Mouse (Mus musculus): Measurements from ENCODE around the gene Ptgis. TPM values are rescaled to one million over a fixed set of nuclear protein-coding genes. Genes with fewer than 3 reads are reported as not detected.

Gene Ptgis
- polyA plus RNA-seq, 1 experiment from 2014 or later, result 2.7 TPM

DNA sequence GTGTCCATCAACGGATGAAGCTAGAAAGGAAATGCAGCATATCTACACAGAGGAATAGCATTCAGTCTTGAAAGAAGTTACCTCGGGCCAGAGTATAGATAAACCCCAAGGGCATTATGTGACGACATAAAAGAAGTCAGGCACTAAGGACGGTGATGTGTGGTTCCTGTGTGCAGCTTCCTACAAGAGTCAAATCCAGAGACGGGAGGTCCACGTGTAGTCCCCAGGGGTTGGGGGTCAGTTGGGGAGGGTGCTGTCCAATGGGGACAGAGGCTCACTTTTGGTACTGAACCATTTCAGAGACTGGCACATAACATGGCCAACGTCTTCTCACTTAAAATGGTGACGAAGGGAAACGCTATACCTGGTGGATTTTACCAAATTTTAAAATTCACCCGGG lies 61.1 kb downstream of the Ptgis start:
- H3K4me3 ChIP-seq, result no peak overlapping the region
- H3K9me3 ChIP-seq, result no peaks in the 10 kb centered on the region
- 91% methylated on average over 10 of the region's 10 CpGs for whole genome bisulfite sequencing
- no peak for ATAC-seq (replicated peaks)
- no peaks in the 10 kb centered on the region for H3K4me1 ChIP-seq
- peaks cover 6% of the 10 kb centered on the region; the same call in 1 of the 2 replicates for H3K36me3 ChIP-seq
- H3K9ac ChIP-seq (replicated peaks), result no peak overlapping the region
- no peak overlapping the region for H3K27ac ChIP-seq (replicated peaks)
- no peaks in the 10 kb centered on the region for H3K27me3 ChIP-seq
- H3K4me2 ChIP-seq (replicated peaks), result no peak overlapping the region

- no peaks in the 10 kb centered on the region for H3K27me3 ChIP-seq
- H3K4me1 ChIP-seq, result no peaks in the 10 kb centered on the region
- H3K4me2 ChIP-seq (replicated peaks), result no peak overlapping the region
- no peak overlapping the region for H3K27ac ChIP-seq (replicated peaks)
- no peaks in the 10 kb centered on the region for H3K9me3 ChIP-seq
- 73% methylated on average over 10 of the region's 10 CpGs for WGBS
- no peak overlapping the region for H3K9ac ChIP-seq (replicated peaks)
- no peak overlapping the region for H3K4me3 ChIP-seq
- ATAC-seq (replicated peaks), result no peak
- H3K36me3 ChIP-seq, result no peaks in the 10 kb centered on the region
Observed at GRCm38 (mm10) chr2:167177231-167177641, 63.2 kb downstream of the Ptgis start.

DNA sequence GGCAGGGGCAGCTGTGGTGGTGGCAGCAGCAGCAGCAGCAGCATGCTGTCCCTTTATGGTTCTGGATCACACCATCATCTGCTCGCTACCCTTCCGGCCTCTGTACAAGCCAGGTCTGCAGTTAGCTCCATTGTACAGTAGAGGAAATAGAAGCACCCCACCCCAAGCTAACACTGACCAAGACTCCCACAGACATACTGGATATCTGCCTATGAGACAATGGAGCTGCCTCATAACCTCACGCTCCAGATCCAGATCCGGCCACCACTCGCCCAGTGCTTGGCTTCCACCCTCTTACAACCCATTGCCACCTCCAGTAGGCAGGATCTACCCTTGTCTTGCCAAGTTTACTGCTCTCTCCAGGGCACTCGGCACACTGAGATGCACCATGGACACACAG lies 65.1 kb downstream of the Ptgis start:
- H3K4me3 ChIP-seq, result no peak overlapping the region
- WGBS, result 90% methylated on average over 6 of the region's 6 CpGs
- no peaks in the 10 kb centered on the region for H3K9me3 ChIP-seq
- H3K27me3 ChIP-seq, result no peaks in the 10 kb centered on the region
- H3K27ac ChIP-seq (replicated peaks), result no peak overlapping the region
- no peaks in the 10 kb centered on the region for H3K36me3 ChIP-seq
- no peaks in the 10 kb centered on the region for H3K4me1 ChIP-seq
- H3K4me2 ChIP-seq (replicated peaks), result no peak overlapping the region
- ATAC-seq (replicated peaks), result no peak
- H3K9ac ChIP-seq (replicated peaks), result no peak overlapping the region

- Histone ChIP-seq H3K9me3 (no peaks in the 10 kb centered on the region), H3K4me1 (no peaks in the 10 kb centered on the region), H3K9ac (replicated peaks) (no peak overlapping the region), H3K4me3 (no peak overlapping the region), H3K27ac (replicated peaks) (no peak overlapping the region), H3K36me3 (no peaks in the 10 kb centered on the region), H3K4me2 (replicated peaks) (no peak overlapping the region), H3K27me3 (no peaks in the 10 kb centered on the region)
- ATAC-seq (replicated peaks), result no peak
- 80% methylated on average over 5 of the region's 5 CpGs for WGBS
Observed at GRCm38 (mm10) chr2:167173051-167173875, 67.1 kb downstream of the Ptgis start.

DNA sequence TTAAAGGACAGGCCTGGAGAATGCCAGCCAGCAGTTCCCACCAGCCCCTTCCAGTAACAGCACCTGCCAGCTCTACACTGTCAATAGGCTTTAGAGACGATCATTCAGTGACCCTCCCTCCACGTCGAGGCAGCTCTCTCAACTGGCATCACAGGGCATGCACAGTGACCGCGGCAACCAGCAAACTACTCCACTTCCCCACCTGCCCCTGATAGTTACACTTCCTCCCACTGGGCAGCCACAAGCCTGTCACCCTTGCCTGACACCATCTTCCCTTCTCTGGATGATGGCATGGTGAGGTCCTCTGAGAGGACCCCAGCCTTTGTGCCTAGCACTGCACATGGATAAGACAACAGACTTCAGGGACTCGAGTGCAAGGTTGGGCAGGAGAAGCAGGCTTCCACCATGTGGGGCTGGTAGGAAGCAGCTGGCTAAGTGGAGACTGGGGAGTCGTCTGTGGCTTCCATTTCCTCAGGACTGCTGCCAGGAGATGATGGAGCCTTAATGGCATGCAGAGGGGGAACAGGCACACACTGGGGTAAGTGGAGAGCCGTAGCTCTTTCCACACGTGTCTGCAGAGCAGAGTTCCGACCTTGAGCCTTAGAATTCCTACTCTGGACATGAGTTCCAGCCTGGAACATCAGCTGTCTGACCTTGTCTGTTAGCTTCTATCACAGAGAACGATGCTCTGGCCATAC lies 72.7 kb downstream of the Ptgis start:
- WGBS, result 62% methylated on average over 11 of the region's 11 CpGs
- H3K4me2 ChIP-seq (replicated peaks), result no peak overlapping the region
- H3K27me3 ChIP-seq, result no peaks in the 10 kb centered on the region
- H3K9me3 ChIP-seq, result no peaks in the 10 kb centered on the region
- no peak overlapping the region for H3K4me3 ChIP-seq
- no peaks in the 10 kb centered on the region for H3K36me3 ChIP-seq
- no peaks in the 10 kb centered on the region for H3K4me1 ChIP-seq
- no peak overlapping the region for H3K27ac ChIP-seq (replicated peaks)
- ATAC-seq (replicated peaks), result no peak
- no peak overlapping the region for H3K9ac ChIP-seq (replicated peaks)

DNA sequence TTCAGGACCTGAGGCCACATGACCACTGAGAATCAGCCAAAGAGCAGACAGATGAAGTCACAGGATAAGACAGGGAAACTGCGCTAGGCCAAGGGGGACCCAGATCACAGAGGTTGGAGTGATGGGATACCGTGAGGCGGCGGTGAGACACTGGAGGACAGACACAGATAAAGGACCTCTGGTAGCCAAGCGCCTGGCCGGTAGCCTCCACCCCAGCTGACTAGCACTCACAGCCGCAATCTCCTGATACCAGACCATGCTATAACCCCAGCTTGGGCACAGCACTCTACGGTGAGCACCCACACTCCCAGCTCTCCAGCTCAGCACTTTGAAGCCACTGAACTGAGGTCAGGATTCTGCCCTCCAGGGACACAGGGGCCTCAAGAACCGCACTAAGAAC lies 76.8 kb downstream of the Ptgis start:
- Histone ChIP-seq H3K4me2 (replicated peaks) (no peak overlapping the region), H3K27ac (replicated peaks) (no peak overlapping the region), H3K9me3 (no peaks in the 10 kb centered on the region), H3K9ac (replicated peaks) (no peak overlapping the region), H3K36me3 (no peaks in the 10 kb centered on the region), H3K4me1 (peaks cover 9% of the 10 kb centered on the region), H3K27me3 (no peaks in the 10 kb centered on the region), H3K4me3 (no peak overlapping the region)
- no peak for ATAC-seq (replicated peaks)
- WGBS, result 94% methylated on average over 9 of the region's 9 CpGs

GRCm38 (mm10) chr2:167163134-167163533 lies 77.3 kb downstream of the Ptgis start:
- H3K36me3 ChIP-seq, result no peaks in the 10 kb centered on the region
- H3K27me3 ChIP-seq, result no peaks in the 10 kb centered on the region
- no peak overlapping the region for H3K27ac ChIP-seq (replicated peaks)
- no peak overlapping the region for H3K4me3 ChIP-seq
- H3K9me3 ChIP-seq, result no peaks in the 10 kb centered on the region
- no peak overlapping the region for H3K9ac ChIP-seq (replicated peaks)
- 93% methylated on average over 10 of the region's 10 CpGs for WGBS
- H3K4me1 ChIP-seq, result peaks cover 11% of the 10 kb centered on the region
- no peak overlapping the region for H3K4me2 ChIP-seq (replicated peaks)
- ATAC-seq (replicated peaks), result no peak

- H3K9ac ChIP-seq (replicated peaks), result no peak overlapping the region
- H3K27me3 ChIP-seq, result no peaks in the 10 kb centered on the region
- ATAC-seq (replicated peaks), result no peak
- no peak overlapping the region for H3K4me3 ChIP-seq
- H3K9me3 ChIP-seq, result no peaks in the 10 kb centered on the region
- no peak overlapping the region for H3K4me2 ChIP-seq (replicated peaks)
- peaks cover 11% of the 10 kb centered on the region for H3K4me1 ChIP-seq
- WGBS, result 58% methylated on average over 10 of the region's 10 CpGs
- H3K27ac ChIP-seq (replicated peaks), result no peak overlapping the region
- no peaks in the 10 kb centered on the region for H3K36me3 ChIP-seq
Observed at GRCm38 (mm10) chr2:167162516-167163021, 77.8 kb downstream of the Ptgis start.

GRCm38 (mm10) chr2:167159721-167160120 lies 80.7 kb downstream of the Ptgis start:
- 97% methylated on average over 4 of the region's 4 CpGs for WGBS
- Histone ChIP-seq H3K27me3 (no peaks in the 10 kb centered on the region), H3K9ac (replicated peaks) (no peak overlapping the region), H3K36me3 (no peaks in the 10 kb centered on the region), H3K4me1 (peaks cover 21% of the 10 kb centered on the region), H3K9me3 (no peaks in the 10 kb centered on the region), H3K4me3 (no peak overlapping the region), H3K4me2 (replicated peaks) (no peak overlapping the region), H3K27ac (replicated peaks) (no peak overlapping the region)
- ATAC-seq (replicated peaks), result no peak

GRCm38 (mm10) chr2:167158780-167159179 lies 81.6 kb downstream of the Ptgis start:
- WGBS, result 31% methylated on average over 5 of the region's 5 CpGs
- Histone ChIP-seq H3K4me3 (no peak overlapping the region), H3K36me3 (no peaks in the 10 kb centered on the region), H3K9ac (replicated peaks) (no peak overlapping the region), H3K4me2 (replicated peaks) (no peak overlapping the region), H3K27me3 (no peaks in the 10 kb centered on the region), H3K4me1 (peaks cover 21% of the 10 kb centered on the region), H3K27ac (replicated peaks) (peak overlapping the region; percentile 47), H3K9me3 (no peaks in the 10 kb centered on the region)
- ATAC-seq (replicated peaks), result peak; percentile 90

- H3K9ac ChIP-seq (replicated peaks), result no peak overlapping the region
- H3K9me3 ChIP-seq, result no peaks in the 10 kb centered on the region
- 53% methylated on average over 9 of the region's 9 CpGs for WGBS
- no peak overlapping the region for H3K27ac ChIP-seq (replicated peaks)
- no peak for ATAC-seq (replicated peaks)
- H3K27me3 ChIP-seq, result no peaks in the 10 kb centered on the region
- no peaks in the 10 kb centered on the region for H3K36me3 ChIP-seq
- H3K4me1 ChIP-seq, result peaks cover 21% of the 10 kb centered on the region
- H3K4me3 ChIP-seq, result no peak overlapping the region
- H3K4me2 ChIP-seq (replicated peaks), result no peak overlapping the region
Observed at GRCm38 (mm10) chr2:167156118-167156715, 84.2 kb downstream of the Ptgis start.

DNA sequence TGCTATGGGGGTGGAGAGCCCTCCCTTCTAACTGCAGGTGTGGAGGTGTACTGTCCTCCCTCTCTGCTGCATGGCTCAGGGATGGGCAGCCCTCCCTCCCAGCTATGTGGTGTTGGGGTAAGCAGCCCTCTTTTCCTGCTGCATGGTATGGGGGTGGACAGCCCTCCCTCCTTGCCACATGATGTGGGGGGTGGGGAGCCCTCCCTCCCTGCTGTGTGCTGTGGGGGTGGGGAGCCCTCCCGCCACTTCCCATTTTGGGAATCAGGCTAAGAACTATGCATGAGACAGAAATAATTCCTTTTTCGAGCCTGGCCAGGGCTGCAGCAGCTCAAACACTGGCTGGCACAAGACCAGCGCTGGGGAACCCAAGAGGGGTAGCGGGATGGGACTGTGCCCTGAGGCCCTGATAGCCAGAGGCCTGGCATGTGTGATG lies 84.8 kb downstream of the Ptgis start:
- Histone ChIP-seq H3K36me3 (no peaks in the 10 kb centered on the region), H3K4me2 (replicated peaks) (no peak overlapping the region), H3K4me1 (peaks cover 21% of the 10 kb centered on the region), H3K27ac (replicated peaks) (no peak overlapping the region), H3K9ac (replicated peaks) (no peak overlapping the region), H3K4me3 (no peak overlapping the region), H3K27me3 (no peaks in the 10 kb centered on the region), H3K9me3 (no peaks in the 10 kb centered on the region)
- ATAC-seq (replicated peaks), result no peak; the same call in 1 of the 2 replicates
- WGBS, result 25% methylated on average over 4 of the region's 4 CpGs

Measured in forebrain, embryonic 15.5 days (tissue).